Mouse (Mus musculus): ENCODE measurements around the gene Myef2.
"Not testable (repeated sequence)": the region's sequence is repeated elsewhere in the genome, so short reads cannot be mapped to it uniquely, and the experiment has no call there.

The Myef2 gene

DNA sequence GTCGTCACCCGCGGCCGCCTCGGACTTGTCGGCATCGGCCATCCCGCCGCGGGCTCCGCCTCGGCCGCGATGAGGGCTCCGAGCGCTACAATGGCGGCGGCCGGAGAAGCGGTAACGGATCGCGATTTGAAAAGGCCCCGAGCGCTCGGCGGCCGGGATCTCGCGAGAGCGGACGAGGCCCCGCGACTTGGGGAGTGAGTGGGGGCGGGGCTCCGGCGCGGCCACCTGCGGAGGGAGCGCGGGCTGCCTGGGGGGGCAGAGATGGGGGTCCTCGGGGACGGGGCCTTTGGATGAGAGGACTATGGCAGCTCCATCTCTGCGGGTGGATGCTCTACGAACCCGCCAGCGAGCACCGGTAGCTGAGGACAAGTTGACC, at the start of gene Myef2:
Gene Myef2 (minus strand): TSS at position 185 of the 376 bp plus-strand sequence.
- no peak for DNase-seq (ENCODE audit: low spot score)

DNA sequence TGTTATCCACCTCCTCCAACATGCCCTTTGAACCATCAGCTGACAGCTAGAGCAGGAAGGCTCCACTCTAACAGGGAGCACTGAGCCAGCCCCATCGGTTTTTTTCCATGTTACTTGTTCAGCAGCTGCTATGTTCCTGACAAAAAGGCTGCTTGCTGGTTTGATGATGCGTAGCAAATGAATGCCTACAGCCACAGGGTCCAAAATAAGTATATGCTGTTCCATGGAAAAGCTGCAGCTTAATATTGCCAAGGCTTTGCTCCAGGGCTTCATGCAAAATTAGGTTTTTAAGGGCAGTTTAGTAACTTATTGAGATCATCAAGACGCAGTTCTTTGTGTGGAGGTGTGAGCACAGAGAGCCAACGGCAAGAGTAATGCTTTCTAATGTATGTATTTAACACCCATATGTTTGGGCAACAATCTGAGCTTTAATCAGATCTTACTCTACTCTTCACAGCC, 38.6 kb upstream of the Myef2 start:
- DNase-seq (ENCODE audit: low spot score), result no peak

DNA sequence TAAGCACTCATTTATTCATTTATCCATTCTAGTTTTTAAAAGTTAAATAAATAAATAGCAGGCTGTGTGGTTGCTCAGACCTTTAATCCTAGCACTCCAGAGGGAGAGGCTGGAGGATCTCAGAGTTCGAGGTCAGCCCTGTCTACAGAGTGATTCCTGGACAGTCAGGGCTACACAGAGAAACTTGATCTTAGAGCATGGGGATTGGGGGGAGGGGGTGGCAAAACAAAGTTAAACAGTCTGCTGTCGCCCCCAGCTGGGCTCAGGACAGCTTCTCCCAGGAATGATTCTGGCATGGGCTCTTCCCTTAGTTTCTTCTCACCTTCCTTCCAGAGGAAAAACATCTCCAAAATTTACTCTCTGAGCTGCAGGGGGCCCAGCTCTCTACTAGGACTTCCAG, 32.0 kb upstream of the Myef2 start:
- DNase-seq (ENCODE audit: low spot score), result no peak

DNA sequence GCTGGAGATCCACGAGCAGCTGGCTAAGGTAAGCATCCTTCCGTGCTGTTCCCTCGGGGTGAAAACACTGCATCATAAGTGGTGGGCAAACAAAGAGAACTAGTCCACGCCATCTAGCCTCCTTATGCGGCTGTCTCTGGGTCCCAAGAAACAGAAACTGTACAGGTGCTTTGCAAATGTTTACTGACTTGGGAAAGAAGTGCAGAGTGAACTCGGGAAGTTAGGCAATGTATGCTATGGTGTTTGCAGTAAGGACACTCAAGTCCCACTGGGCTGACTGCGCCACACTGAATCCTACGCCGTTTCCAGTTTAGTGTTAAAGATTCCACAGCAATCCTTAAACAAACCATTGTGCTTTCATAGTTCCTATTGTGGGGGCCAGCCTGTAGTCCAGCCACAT, 30.8 kb upstream of the Myef2 start:
- no peak for DNase-seq (ENCODE audit: low spot score)

DNA sequence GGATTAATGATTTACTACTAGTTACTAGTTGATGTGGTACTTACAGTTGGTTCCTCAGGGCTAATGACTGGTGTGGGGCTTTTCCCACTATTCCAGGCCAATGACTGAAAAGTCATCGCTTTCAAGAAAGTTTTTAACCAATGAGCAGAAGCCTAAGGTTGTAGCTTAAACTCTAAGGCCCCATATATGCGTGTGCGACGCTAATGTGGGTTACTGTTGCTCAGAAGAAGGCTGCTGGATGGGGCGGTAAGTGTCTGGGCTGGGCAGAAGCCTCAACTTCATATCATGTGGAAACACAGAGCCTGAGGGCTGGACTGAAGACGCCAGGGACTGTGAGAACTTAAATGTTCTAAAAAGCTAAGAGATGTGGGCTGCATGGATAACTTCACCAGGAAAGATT, 28.9 kb upstream of the Myef2 start, which contains the start of gene Slc12a1:
Gene Slc12a1 (plus strand): TSS at position 118 of the 400 bp plus-strand sequence.
- DNase-seq (ENCODE audit: low spot score), result no peak

DNA sequence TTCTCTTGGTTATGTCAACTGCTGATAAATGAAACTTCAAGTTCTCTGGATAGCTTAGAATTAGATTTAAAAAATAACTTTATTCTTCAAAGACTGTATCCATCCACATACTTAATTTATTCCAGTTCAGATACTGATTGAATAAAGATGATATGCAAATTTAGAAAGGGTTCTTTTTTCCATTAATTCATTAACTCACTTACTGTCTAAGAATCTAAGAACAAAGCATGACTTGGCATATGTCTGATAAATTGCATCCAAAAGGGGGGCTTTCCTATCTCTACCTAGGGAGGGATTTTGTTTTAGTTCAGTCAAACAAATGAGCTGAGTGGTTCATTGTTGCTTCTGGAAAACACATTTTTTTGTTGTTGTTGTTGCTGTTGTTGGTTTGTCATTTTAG, 18.9 kb upstream of the Myef2 start:
- no peak for DNase-seq (ENCODE audit: low spot score)

DNA sequence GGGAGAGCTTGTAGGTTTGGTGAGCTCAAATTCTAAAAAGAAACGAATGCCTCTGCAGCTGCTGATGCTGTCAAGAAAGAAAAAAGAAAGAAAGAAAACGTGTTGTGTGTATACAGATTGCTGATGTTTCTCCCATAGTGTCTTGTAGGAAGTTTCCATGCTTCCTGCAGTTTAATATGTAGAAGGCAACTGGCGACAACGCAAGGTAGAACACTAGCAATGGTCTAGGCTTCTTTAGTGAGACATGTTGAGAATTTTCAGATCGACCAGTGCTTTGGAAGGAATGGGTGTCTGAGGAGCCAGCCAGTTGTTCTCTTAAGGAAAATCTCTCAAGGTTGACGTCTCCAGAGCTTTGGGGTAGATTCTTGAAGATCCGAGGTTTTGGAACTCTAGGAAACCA, 13.4 kb upstream of the Myef2 start:
- no peak for DNase-seq (ENCODE audit: low spot score)

DNA sequence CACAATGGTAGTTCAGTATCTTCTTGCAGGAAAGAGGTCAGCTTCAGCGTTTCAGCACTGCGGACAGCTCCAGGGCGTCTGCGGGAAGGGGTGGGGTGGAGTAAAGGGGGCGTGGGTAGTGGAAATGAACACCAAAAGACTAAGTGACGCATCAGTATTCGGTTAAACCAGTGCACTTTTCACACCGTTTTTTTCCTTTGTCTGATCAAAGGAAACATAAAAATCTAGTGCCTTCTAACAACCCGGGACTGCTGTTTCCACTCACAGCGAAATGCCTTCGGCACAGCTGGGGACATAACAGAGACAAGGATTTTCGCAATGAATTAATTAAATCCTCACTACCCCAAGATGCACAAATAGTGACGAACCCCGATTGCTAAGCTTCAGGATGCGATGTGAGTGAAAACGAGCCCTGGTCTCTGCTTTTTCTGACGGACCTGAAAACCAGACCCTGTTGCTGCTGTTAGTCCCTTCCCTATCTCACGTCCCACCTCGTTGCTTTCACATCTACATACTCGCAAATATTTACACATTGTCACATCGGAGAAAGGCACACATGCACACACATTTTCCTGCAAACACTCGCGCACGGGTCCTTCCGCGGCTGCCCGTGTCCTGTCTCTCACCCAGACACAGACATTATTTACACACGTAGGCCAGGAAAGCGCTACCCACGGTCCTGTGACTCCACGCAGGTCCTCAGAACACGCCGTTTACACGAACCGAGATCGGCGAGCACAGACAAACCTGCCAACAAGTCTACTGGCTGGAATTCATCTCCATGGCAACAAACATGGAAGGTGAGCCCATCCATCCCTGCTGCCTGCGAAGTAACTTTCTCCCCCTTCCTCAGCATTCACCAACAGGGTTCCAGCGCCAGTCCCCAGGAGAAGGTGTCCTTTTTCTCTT, 12.7 kb upstream of the Myef2 start, which contains the start of gene Ctxn2:
Gene Ctxn2 (plus strand): TSS at position 790 of the 909 bp plus-strand sequence.
- peak; percentile 20 for DNase-seq (ENCODE audit: low spot score)

DNA sequence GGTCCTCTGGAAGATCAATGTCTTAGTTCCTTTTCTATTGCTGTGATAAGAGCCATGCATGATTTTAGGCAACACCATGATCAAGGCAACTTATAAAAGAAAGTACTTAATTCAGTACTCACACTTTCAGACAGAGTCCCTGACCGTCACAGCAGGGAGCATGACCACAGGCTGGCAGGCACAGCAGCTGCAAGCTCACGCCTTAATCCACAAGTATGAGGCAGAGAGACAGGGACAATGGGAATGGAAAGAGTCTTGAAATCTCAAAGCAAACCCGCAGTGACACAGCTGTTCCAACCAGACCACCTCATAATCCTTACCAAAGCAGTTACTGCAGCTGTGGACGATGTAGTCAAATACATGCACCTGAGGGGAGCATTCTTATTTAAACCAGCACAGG, 10.7 kb upstream of the Myef2 start:
- no peak for DNase-seq (ENCODE audit: low spot score)

DNA sequence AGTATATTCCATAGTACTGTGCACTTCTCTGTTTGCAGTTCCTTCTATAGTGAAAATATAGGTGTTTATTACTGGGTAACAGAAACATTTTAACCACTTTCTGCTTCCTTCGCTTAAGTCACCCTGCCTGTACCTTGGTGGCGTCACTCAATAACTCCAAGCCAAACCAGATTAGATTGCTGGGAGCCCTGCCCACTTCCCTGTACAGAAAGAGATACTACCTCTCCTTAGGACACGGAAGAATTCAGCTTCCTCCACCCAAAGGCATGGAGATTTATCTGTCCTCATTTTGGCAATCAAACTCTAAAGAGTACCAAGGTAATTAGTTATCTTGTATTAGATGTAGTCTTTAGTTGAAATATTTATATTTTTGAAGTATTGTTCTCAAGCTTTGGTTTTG, 3.3 kb upstream of the Myef2 start:
- no peak for DNase-seq (ENCODE audit: low spot score)

DNA sequence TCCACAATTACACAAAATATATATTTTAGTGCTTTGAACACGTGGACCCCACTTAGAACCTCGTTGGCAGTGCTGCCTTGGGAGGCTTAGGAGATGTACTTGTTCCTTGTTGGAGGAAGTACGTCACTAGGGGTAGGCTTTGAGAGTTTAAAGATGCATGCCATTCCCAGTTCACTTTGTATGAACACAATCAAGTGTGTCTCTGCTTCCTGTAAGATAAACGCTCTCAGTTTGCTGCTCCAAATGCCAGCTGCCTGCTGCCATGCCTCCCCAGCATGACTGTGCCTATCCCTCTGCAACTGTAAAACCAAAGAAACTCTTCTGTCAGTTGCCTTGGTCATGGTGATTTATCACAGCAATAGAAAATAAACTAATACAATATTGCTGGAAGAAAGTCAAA, 2.4 kb upstream of the Myef2 start:
- DNase-seq (ENCODE audit: low spot score), result no peak

DNA sequence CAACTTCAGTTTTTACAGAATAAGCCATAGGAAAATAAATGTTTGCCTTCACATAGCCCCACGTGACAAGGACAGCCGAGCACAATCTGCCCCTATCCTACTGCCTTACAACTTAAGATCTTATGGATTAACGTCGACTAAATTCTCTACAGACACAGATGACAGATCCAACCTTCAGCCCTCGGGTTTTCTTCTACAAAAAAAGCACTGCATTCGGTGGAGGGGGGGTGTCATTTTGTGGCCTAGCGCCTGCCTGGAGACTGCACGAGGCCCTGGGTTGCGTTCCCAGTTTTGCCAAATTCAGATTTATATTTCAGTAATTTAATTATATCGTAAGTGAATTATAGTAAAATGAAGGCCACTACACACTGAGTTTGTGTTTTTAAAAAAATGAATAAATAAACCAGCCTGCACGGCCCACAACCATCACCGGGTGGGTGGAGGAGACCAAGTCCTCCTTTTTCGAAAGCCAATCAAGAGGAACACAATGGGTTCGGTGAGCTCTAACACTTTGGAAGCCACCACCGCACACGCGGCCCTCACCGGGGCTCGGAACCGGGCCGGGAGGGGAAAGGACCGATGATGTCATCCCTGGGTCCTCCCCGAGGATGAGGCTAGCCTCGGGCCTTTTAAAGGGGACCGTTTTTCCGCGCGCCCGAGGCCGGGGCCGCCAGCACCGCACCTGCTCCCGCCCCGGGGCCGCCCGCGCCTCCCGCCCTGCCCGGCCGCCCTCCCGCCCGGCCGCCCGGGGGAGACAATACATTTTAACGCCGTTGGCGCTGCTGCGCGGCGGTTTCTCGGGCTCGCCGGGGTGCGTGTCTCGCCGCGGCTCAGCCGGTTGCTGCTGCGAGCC, 611 bp downstream of the Myef2 start:
- DNase-seq (ENCODE audit: low spot score), result peak; percentile 35

DNA sequence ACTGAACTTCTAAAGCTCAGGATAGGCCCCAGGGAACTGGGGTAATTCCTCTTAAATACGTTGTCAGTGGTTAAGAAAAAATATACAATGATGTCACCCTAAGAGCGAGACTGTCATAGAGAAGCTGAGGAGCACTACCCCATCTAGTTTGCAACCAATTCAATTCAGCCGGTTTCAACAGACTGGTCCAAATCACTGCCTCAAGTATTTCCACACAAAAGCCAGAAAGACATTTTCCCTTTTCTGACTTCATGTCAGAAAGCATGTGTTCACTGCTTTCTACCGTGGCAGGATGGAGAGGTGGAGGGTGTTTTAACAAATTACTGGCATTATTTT, 1.2 kb downstream of the Myef2 start:
- DNase-seq (ENCODE audit: low spot score), result no peak

DNA sequence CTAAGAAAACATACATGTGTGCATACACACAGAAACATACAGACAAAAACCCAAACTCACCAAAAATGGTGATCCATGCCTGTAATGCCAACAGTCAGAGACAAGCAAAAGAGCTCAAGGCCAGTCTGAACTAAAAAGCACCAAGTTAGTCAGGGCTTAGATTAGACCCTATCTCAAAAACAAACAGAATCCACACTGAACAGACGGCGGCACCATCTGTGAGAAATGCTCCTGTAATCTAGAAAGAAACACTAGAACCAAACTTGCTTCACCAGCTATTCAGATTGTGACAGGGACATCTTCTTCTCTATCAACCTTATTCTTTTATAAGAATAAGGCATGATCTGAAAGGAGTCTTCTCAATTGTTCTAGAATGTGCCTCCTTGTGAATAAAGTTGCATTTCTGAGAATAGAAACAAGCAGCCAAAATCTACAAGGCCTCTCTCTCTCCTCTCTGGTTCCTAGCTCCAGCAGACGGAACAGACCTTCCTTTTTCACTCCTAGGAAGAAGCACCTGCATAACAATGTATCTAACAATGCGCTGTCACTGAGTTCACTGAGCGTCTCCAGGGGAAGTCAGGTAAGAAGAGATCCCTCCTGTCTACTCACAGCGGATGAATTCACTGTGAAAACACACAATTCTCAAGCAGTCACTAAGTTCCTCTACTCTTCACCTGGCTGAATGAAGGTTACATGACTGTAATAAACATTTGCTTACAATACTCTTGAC, 3.9 kb downstream of the Myef2 start:
- peak; percentile 32 for DNase-seq (ENCODE audit: low spot score)

DNA sequence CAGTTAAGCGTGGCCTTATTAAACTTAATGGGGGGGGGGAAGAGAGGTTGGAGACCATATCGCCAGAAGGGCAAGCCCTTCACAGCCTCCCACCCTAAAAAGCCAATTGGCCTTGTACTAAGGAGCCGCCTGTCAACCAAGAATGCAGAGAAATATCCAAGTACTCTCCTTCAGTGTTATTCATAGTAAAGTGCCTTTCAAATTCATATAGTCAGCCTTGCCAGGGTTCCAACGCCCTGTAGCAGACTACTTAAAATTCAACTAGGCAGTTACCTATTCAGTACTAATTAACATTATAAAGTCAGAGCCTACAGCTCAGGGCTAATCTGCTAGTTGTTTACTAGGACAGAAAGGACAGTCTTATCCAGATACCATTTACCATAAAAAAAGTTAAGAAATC, 16.9 kb downstream of the Myef2 start:
- not testable (repeated sequence) for DNase-seq (ENCODE audit: low spot score)

DNA sequence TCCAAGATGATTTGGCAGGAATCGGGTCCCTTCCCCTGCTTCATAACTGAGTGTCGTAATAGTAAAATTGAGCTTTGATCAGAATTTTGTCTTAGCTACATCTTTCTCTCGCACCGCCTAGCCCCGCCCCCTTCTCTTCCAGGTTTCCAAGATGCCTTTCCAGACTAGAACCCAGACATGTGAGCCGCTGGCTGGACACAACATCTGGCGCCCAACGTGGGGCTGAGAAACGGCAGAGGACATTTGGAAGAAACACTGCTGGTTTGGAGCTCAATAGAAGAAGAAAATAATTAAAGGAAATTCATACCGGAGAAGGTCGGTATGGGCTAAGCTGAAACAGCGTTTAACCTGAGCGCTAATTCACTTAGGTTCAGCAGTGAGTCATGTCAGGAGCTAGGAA, 19.0 kb downstream of the Myef2 start:
- not testable (repeated sequence) for DNase-seq (ENCODE audit: low spot score)

DNA sequence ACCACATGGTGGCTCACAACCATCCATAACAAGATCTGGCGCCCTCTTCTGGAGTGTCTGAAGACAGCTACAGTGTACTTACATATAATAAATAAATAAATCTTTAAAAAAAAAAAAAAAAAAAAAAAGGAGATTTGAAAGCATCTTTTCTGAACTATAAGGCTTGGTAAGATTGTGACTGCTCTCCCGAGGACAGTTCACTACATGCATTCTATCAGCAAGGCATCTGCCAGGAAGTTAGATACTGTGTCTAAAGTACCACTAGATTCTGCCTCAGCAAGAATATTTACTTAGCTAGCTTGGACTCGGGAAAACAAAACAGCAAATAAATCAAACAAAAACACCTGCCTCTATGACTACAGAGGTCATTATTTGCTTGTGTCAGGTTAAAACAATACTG, 31.3 kb downstream of the Myef2 start:
- not testable (repeated sequence) for DNase-seq (ENCODE audit: low spot score)

DNA sequence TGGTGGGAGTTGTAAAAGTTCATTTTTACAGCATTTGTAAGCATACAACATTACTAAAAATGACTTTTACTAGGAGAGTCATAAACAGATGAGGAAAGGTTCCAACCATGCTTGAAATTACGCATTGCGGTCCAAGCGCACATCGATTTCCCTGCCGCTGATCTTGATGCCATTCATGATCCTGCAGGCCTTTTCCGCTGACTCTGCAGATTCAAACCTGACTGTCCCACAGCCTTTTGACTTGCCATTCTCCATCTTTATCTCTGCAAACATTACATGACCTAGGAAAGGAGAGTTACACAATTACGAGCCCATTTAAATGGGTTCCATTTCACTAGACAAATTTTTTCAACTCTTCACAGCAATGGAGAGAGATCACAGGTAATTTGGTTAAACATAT, 34.7 kb downstream of the Myef2 start:
- DNase-seq (ENCODE audit: low spot score), result no peak

DNA sequence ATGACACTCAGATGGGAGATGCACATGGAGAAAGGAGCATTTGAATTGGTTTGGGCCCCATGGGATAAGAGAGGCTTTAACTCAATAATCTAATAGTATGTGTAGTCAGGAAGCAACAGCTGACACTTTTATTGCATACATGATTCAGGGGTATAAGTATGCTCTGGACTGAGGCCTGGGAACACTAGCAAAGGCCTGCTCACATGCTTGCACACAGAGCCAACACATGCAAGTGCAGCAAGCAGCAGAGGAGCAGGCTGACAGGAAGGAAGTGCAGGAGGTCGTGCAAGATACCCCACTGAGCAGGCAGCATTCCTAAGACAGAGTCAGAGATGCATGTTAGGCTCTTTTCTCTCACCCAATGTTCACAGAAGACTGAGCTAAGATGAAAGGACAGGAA, 39.6 kb downstream of the Myef2 start:
- no peak for DNase-seq (ENCODE audit: low spot score)

DNA sequence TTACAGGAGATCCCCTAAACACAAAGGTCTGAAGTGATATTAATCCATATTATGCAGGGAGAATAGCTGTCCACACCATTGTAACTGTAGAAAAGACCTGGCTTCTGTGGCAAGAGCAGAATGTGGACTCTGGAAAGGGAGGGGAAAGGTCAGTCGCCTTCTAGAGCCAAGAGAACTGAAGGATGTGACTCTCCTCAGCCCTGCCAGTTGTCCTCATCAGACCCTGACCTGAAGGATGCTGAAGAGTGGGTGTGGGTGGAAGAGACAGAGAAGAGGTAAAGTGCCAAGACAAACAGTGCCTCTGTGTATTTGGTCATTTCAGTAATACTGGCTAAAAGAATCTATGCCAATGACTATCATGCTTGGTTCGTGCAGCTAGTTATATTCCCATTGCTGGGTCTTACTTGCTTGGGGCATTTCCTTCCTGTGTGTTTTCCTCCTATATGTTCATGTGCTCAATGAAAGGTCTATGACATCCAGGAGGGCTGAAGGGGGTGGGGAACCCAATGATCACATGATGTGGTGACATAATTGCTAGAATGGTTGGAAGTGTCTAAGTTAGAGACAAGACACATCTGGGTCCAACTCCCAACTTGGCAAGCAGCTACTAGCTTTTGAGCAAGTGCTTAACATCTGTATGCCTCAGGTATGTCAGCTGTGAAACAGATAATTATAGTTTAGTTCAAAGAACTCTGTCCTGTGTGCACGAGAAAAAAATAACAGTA, 50.2 kb downstream of the Myef2 start:
- DNase-seq (ENCODE audit: low spot score), result no peak

DNA sequence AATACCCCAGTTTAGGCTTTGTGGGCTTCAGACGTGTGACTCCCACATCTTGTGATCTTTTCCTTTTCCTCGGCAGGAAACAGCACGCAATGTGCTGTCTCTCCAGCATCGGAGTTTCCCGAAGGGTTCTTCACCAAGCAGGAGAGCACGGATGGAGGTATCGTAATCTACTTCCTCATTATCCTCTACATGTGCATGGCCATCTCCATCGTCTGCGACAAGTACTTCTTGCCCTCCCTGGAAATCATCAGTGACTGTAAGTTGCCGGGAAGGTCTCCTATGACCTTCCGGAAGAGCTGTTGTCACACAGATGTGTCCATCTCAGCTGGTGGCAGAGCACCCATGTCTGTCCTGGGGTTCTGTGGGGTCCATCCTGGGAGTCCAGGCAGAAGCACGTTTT, 54.8 kb downstream of the Myef2 start:
- DNase-seq (ENCODE audit: low spot score), result no peak

DNA sequence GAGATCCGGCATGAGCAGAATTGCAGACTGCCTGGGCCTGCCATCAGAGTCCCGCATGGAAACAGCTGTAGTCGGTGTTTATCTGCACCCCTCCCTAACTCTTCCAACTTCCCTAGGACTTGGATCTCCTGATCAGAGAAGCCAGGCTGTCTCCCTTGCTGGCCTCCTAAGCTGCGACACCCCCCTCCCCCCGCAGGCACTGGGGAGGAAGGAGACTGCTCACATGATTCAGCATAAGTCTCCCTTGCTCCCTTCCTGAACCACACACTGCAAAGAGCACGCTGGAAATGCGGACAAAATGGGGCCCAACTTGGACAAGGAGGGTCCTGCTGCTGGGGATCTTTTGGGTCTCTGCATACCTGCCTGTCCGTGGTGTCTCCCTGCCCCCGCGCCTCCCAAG, 55.6 kb downstream of the Myef2 start, which contains the start of gene Slc24a5:
Gene Slc24a5 (plus strand): TSS at position 231 of the 400 bp plus-strand sequence.
- no peak for DNase-seq (ENCODE audit: low spot score)

All from layer of hippocampus, adult 9-10 months (tissue).